17 mouse cellular contexts compared by ENCODE assay signal in the genomic region with DNA sequence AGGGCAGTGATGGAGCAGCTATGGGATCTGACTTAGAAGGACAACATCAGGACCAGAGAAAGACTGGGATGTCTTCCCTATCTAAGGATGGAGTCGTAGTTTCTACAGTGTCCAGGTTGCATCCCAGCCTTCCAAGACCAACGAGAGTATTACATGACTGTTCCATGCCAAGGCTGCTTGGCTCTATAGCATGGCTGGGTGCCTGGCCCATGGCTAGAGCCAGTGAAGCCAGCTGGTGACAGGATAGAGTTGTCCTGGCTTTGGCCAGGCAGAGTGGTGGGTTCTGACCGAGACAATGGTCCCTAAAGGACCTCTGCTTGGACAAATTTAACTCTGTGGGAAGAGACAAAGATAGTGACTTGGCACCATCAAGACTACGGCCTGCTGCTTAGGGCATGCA.
DNase-seq lines count a peak whose midpoint lies in the region; ATAC-seq and TF ChIP-seq lines count a peak whose summit lies in the region.
"Had no signal": no experiment of that assay in that cellular context is flagged by ENCODE, and none has a peak within 500 bp of the region (broad histone marks: within the 10 kb centered on the region; RNA-seq: fewer than 3 reads in every experiment).

No protein-coding gene starts in this region.

- H3K4me1 ChIP-seq in cerebellum, adult 2 months (ENCODE audit: control insufficient read depth, insufficient read depth, low read length), result peaks cover 9% of the 10 kb centered on the region
- peaks cover 47% of the 10 kb centered on the region for H3K4me1 ChIP-seq in midbrain, embryonic 13.5 days (replicated peaks)
- H3K4me1 ChIP-seq: embryonic facial prominence, embryonic 12.5 days had no signal

- no peak overlapping the region for H3K4me3 ChIP-seq in cerebellum, adult 2 months (replicated peaks; ENCODE audit: insufficient read depth, low read depth, low read length)
- no peak overlapping the region for H3K4me3 ChIP-seq in midbrain, embryonic 13.5 days (replicated peaks)
- H3K4me3 ChIP-seq: embryonic facial prominence, embryonic 12.5 days; forebrain, embryonic 15.5 days; heart, embryonic 13.5 days; hindbrain, embryonic 12.5 days had no signal

- H3K9ac ChIP-seq in midbrain, embryonic 13.5 days (replicated peaks), result no peak overlapping the region
- H3K9ac ChIP-seq: embryonic facial prominence, embryonic 12.5 days; forebrain, embryonic 15.5 days; heart, embryonic 13.5 days; hindbrain, embryonic 12.5 days had no signal

- H3K27ac ChIP-seq in cerebellum, adult 2 months (ENCODE audit: insufficient read depth, low read length), result no peak overlapping the region
- no peak overlapping the region for H3K27ac ChIP-seq in midbrain, embryonic 13.5 days
- H3K27ac ChIP-seq: embryonic facial prominence, embryonic 12.5 days; forebrain, embryonic 15.5 days; heart, embryonic 13.5 days; hindbrain, embryonic 12.5 days had no signal

- WGBS in cerebellum, adult 2 months, result 29% methylated on average over 4 of the region's 4 CpGs
- WGBS in midbrain, embryonic 13.5 days, result 91% methylated on average over 4 of the region's 4 CpGs

- H3K27me3 ChIP-seq in cerebellum, adult 2 months (ENCODE audit: control insufficient read depth, insufficient read depth, low read length), result no peaks in the 10 kb centered on the region
- H3K27me3 ChIP-seq in midbrain, embryonic 13.5 days, result no peaks in the 10 kb centered on the region
- H3K27me3 ChIP-seq: embryonic facial prominence, embryonic 12.5 days; forebrain, embryonic 15.5 days had no signal

- peak; percentile 50 for DNase-seq in cerebellum, adult 11 months
- DNase-seq in cerebellum, adult 2 months, result peak; percentile 60 to 82
- DNase-seq in cerebellum, postnatal 10 days, result peak; percentile 91 to 93
- DNase-seq in layer of hippocampus, adult 8-10 months (ENCODE audit: low spot score in 2 of 2), result no peak
- no peak for DNase-seq in layer of hippocampus, postnatal 10 days (ENCODE audit: low spot score in 2 of 2)
- DNase-seq in kidney, postnatal 25 days, result no peak
- DNase-seq: adrenal gland, postnatal 10 days; gastrocnemius, postnatal 36 days; heart, postnatal 36 days had no signal

- no peaks in the 10 kb centered on the region for H3K36me3 ChIP-seq in midbrain, embryonic 13.5 days
- H3K36me3 ChIP-seq: embryonic facial prominence, embryonic 12.5 days; forebrain, embryonic 15.5 days; heart, embryonic 13.5 days; hindbrain, embryonic 12.5 days had no signal

- H3K9me3 ChIP-seq in midbrain, embryonic 13.5 days, result no peaks in the 10 kb centered on the region
- H3K9me3 ChIP-seq: embryonic facial prominence, embryonic 12.5 days; forebrain, embryonic 15.5 days; heart, embryonic 13.5 days; hindbrain, embryonic 12.5 days had no signal

- TF ChIP-seq CTCF in cerebellum, adult 2 months (IDR thresholded peaks at IDR 0.05; ENCODE audit: borderline replicate concordance, insufficient read depth, low read depth, low read length), result no peak

- H3K4me2 ChIP-seq in midbrain, embryonic 13.5 days (replicated peaks), result no peak overlapping the region
- H3K4me2 ChIP-seq: embryonic facial prominence, embryonic 12.5 days; forebrain, embryonic 15.5 days; heart, embryonic 13.5 days; hindbrain, embryonic 12.5 days had no signal

- TF ChIP-seq POLR2A in cerebellum, adult 2 months (IDR thresholded peaks at IDR 0.05; ENCODE audit: borderline replicate concordance, insufficient read depth, low read length), result no peak

- no peak for ATAC-seq in midbrain, embryonic 13.5 days
- ATAC-seq: forebrain, embryonic 15.5 days; hindbrain, embryonic 16.5 days; inflammation-experienced regulatory T-cells, adult 6 months; intestine, postnatal 0 days had no signal

Comparison
In these comparisons a context has a peak if more than half of its experiments do, and no peak if none do; other contexts are left out.
1. DNase-seq: peak in cerebellum, adult 11 months (single experiment), cerebellum, adult 2 months (2 of 2) and cerebellum, postnatal 10 days (2 of 2); none in layer of hippocampus, adult 8-10 months (0 of 2), layer of hippocampus, postnatal 10 days (0 of 2) and kidney, postnatal 25 days (0 of 2).